Mouse (Mus musculus): Measurements from ENCODE around the gene Ksr1. TPM values are rescaled to one million over a fixed set of nuclear protein-coding genes. Genes with fewer than 3 reads are reported as not detected.
"Not testable (repeated sequence)": the region's sequence is repeated elsewhere in the genome, so short reads cannot be mapped to it uniquely, and the experiment has no call there.

The Ksr1 gene
- polyA plus RNA-seq, 1 experiment from 2014 or later: 3.7 TPM

- WGBS: 72% methylated on average over 5 of the region's 5 CpGs
- H3K9ac ChIP-seq: no peak overlapping the region
- H3K27me3 ChIP-seq (replicated peaks): no peaks in the 10 kb centered on the region
- H3K4me3 ChIP-seq: no peak overlapping the region
- no peaks in the 10 kb centered on the region for H3K9me3 ChIP-seq
- no peak overlapping the region for H3K27ac ChIP-seq
- no peak for ATAC-seq (ENCODE audit: low FRiP score, low read depth)
- no peak overlapping the region for H3K4me2 ChIP-seq (replicated peaks)
- no peaks in the 10 kb centered on the region for H3K4me1 ChIP-seq
- no peaks in the 10 kb centered on the region for H3K36me3 ChIP-seq
Measured at GRCm38 (mm10) chr11:79006417-79006816, 139.8 kb downstream of the Ksr1 start.

GRCm38 (mm10) chr11:79005578-79006394 is 140.4 kb downstream of the Ksr1 start:
- no peaks in the 10 kb centered on the region for H3K4me1 ChIP-seq
- H3K36me3 ChIP-seq: no peaks in the 10 kb centered on the region
- WGBS: 86% methylated on average over 14 of the region's 14 CpGs
- no peak overlapping the region for H3K4me3 ChIP-seq
- no peak for ATAC-seq (ENCODE audit: low FRiP score, low read depth)
- no peak overlapping the region for H3K9ac ChIP-seq
- no peak overlapping the region for H3K4me2 ChIP-seq (replicated peaks)
- no peaks in the 10 kb centered on the region for H3K27me3 ChIP-seq (replicated peaks)
- no peak overlapping the region for H3K27ac ChIP-seq
- no peaks in the 10 kb centered on the region for H3K9me3 ChIP-seq

GRCm38 (mm10) chr11:79003769-79004638 is 142.2 kb downstream of the Ksr1 start:
- no peaks in the 10 kb centered on the region for H3K9me3 ChIP-seq
- H3K9ac ChIP-seq: no peak overlapping the region
- no peaks in the 10 kb centered on the region for H3K4me1 ChIP-seq
- WGBS: 84% methylated on average over 10 of the region's 10 CpGs
- no peak overlapping the region for H3K4me2 ChIP-seq (replicated peaks)
- H3K36me3 ChIP-seq: no peaks in the 10 kb centered on the region
- no peak for ATAC-seq (ENCODE audit: low FRiP score, low read depth)
- H3K4me3 ChIP-seq: no peak overlapping the region
- H3K27ac ChIP-seq: no peak overlapping the region
- no peaks in the 10 kb centered on the region for H3K27me3 ChIP-seq (replicated peaks)

GRCm38 (mm10) chr11:79003053-79003768 is 143.0 kb downstream of the Ksr1 start:
- no peaks in the 10 kb centered on the region for H3K4me1 ChIP-seq
- H3K36me3 ChIP-seq: no peaks in the 10 kb centered on the region
- no peak overlapping the region for H3K27ac ChIP-seq
- H3K4me3 ChIP-seq: no peak overlapping the region
- no peak for ATAC-seq (ENCODE audit: low FRiP score, low read depth)
- H3K9ac ChIP-seq: no peak overlapping the region
- H3K4me2 ChIP-seq (replicated peaks): no peak overlapping the region
- no peaks in the 10 kb centered on the region for H3K27me3 ChIP-seq (replicated peaks)
- H3K9me3 ChIP-seq: no peaks in the 10 kb centered on the region
- 75% methylated on average over 11 of the region's 11 CpGs for WGBS

GRCm38 (mm10) chr11:79002551-79002951 is 143.7 kb downstream of the Ksr1 start:
- no peak overlapping the region for H3K4me3 ChIP-seq
- 73% methylated on average over 5 of the region's 5 CpGs for WGBS
- no peaks in the 10 kb centered on the region for H3K27me3 ChIP-seq (replicated peaks)
- no peaks in the 10 kb centered on the region for H3K9me3 ChIP-seq
- H3K4me2 ChIP-seq (replicated peaks): no peak overlapping the region
- no peak for ATAC-seq (ENCODE audit: low FRiP score, low read depth)
- no peaks in the 10 kb centered on the region for H3K36me3 ChIP-seq
- H3K27ac ChIP-seq: no peak overlapping the region
- no peak overlapping the region for H3K9ac ChIP-seq
- H3K4me1 ChIP-seq: no peaks in the 10 kb centered on the region

GRCm38 (mm10) chr11:79001871-79002270 is 144.3 kb downstream of the Ksr1 start:
- Histone ChIP-seq H3K27me3 (replicated peaks) (no peaks in the 10 kb centered on the region), H3K27ac (no peak overlapping the region), H3K9ac (no peak overlapping the region), H3K36me3 (no peaks in the 10 kb centered on the region), H3K4me2 (replicated peaks) (no peak overlapping the region), H3K4me3 (no peak overlapping the region), H3K9me3 (peaks cover 3% of the 10 kb centered on the region; the same call in 1 of the 2 replicates), H3K4me1 (no peaks in the 10 kb centered on the region)
- WGBS: 94% methylated on average over 4 of the region's 4 CpGs
- no peak for ATAC-seq (ENCODE audit: low FRiP score, low read depth)

- 35% methylated on average over 6 of the region's 6 CpGs for WGBS
- Histone ChIP-seq H3K9me3 (peaks cover 7% of the 10 kb centered on the region), H3K36me3 (no peaks in the 10 kb centered on the region), H3K4me2 (replicated peaks) (no peak overlapping the region), H3K27ac (no peak overlapping the region), H3K9ac (no peak overlapping the region), H3K27me3 (replicated peaks) (no peaks in the 10 kb centered on the region), H3K4me1 (no peaks in the 10 kb centered on the region), H3K4me3 (no peak overlapping the region)
- ATAC-seq (ENCODE audit: low FRiP score, low read depth): no peak
Measured at GRCm38 (mm10) chr11:78999118-78999517, 147.1 kb downstream of the Ksr1 start.

- ATAC-seq (ENCODE audit: low FRiP score, low read depth); H3K36me3 ChIP-seq; H3K4me2 ChIP-seq (replicated peaks); H3K9me3 ChIP-seq; H3K27me3 ChIP-seq (replicated peaks); H3K9ac ChIP-seq; H3K4me3 ChIP-seq; H3K4me1 ChIP-seq; H3K27ac ChIP-seq: not testable (repeated sequence)
- 84% methylated on average over 5 of the region's 5 CpGs for WGBS
Measured at GRCm38 (mm10) chr11:78990875-78991543, 155.2 kb downstream of the Ksr1 start.

- Histone ChIP-seq H3K9ac (no peak overlapping the region), H3K36me3 (no peaks in the 10 kb centered on the region), H3K4me3 (no peak overlapping the region), H3K4me1 (no peaks in the 10 kb centered on the region), H3K9me3 (no peaks in the 10 kb centered on the region), H3K27ac (no peak overlapping the region), H3K4me2 (replicated peaks) (no peak overlapping the region), H3K27me3 (replicated peaks) (no peaks in the 10 kb centered on the region)
- 91% methylated on average over 9 of the region's 9 CpGs for WGBS
- no peak for ATAC-seq (ENCODE audit: low FRiP score, low read depth)
Measured at GRCm38 (mm10) chr11:78990096-78990495, 156.1 kb downstream of the Ksr1 start.

GRCm38 (mm10) chr11:78989206-78989605 is 157.0 kb downstream of the Ksr1 start:
- not testable (repeated sequence) for ATAC-seq (ENCODE audit: low FRiP score, low read depth); H3K27ac ChIP-seq; H3K4me2 ChIP-seq (replicated peaks); H3K27me3 ChIP-seq (replicated peaks); H3K4me1 ChIP-seq; H3K36me3 ChIP-seq; H3K4me3 ChIP-seq; H3K9ac ChIP-seq; H3K9me3 ChIP-seq
- WGBS: 95% methylated on average over 11 of the region's 11 CpGs

- no peaks in the 10 kb centered on the region for H3K27me3 ChIP-seq (replicated peaks)
- H3K4me2 ChIP-seq (replicated peaks): no peak overlapping the region
- no peaks in the 10 kb centered on the region for H3K9me3 ChIP-seq
- 93% methylated on average over 10 of the region's 10 CpGs for WGBS
- H3K36me3 ChIP-seq: no peaks in the 10 kb centered on the region
- no peak overlapping the region for H3K4me3 ChIP-seq
- ATAC-seq (ENCODE audit: low FRiP score, low read depth): no peak
- no peak overlapping the region for H3K27ac ChIP-seq
- no peaks in the 10 kb centered on the region for H3K4me1 ChIP-seq
- H3K9ac ChIP-seq: no peak overlapping the region
Measured at GRCm38 (mm10) chr11:78986311-78987002, 159.8 kb downstream of the Ksr1 start.
